ENCODE assay signal across 35 mouse cellular contexts in the genomic region with DNA sequence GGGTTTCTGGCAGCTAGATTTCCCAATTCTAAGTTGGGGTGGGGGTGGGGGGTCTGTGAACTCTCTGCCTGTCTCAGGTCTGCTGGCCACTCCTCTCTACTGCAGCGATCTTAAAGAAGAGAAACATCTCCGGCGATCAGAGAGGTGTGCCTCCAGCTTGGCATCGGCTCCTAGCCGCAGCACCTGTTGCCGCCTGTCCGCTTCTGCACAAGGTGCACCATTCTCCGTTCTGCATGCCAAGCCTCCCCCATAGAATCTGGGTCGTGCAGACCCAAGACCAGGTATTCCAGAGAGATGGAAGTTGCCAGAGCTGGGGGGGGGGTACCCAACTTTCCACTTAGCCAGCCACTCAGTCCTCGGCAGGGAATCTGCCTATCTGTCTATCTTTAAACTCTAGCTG. TPM values are rescaled to one million over a fixed set of nuclear protein-coding genes. Genes with fewer than 3 reads are reported as not detected.
DNase-seq lines count a peak whose midpoint lies in the region; ATAC-seq lines count a peak whose summit lies in the region.
"Had no signal": no experiment of that assay in that cellular context is flagged by ENCODE, and none has a peak within 500 bp of the region (broad histone marks: within the 10 kb centered on the region; RNA-seq: fewer than 3 reads in every experiment).

No protein-coding gene starts in this region.

- H3K4me2 ChIP-seq in embryonic facial prominence, embryonic 15.5 days (replicated peaks), result peak overlapping the region; percentile 27
- H3K4me2 ChIP-seq in heart, embryonic 16.5 days (ENCODE audit: low read depth, low read length), result no peak overlapping the region
- no peak overlapping the region for H3K4me2 ChIP-seq in stomach, embryonic 15.5 days
- H3K4me2 ChIP-seq: heart, embryonic 11.5 days; hindbrain, embryonic 12.5 days; hindbrain, embryonic 15.5 days had no signal

- peaks cover 8% of the 10 kb centered on the region; the same call in 1 of the 2 replicates for H3K4me1 ChIP-seq in embryonic facial prominence, embryonic 15.5 days
- peaks cover 32% of the 10 kb centered on the region for H3K4me1 ChIP-seq in embryonic facial prominence, embryonic 10.5 days
- H3K4me1 ChIP-seq in heart, embryonic 16.5 days (ENCODE audit: control insufficient read depth, insufficient read depth, low read length), result no peaks in the 10 kb centered on the region
- H3K4me1 ChIP-seq in stomach, embryonic 15.5 days, result no peaks in the 10 kb centered on the region
- H3K4me1 ChIP-seq: hindbrain, embryonic 15.5 days had no signal

- no peaks in the 10 kb centered on the region for H3K9me3 ChIP-seq in embryonic facial prominence, embryonic 15.5 days (replicated peaks)
- H3K9me3 ChIP-seq in embryonic facial prominence, embryonic 10.5 days, result no peaks in the 10 kb centered on the region
- H3K9me3 ChIP-seq in heart, embryonic 16.5 days (replicated peaks; ENCODE audit: control insufficient read depth, low read length), result no peaks in the 10 kb centered on the region
- H3K9me3 ChIP-seq in stomach, embryonic 15.5 days, result no peaks in the 10 kb centered on the region
- H3K9me3 ChIP-seq: G1E; hindbrain, embryonic 12.5 days; hindbrain, embryonic 15.5 days had no signal

- peak overlapping the region; percentile 68; the same call in 1 of the 2 replicates for H3K27ac ChIP-seq in embryonic facial prominence, embryonic 15.5 days (replicated peaks)
- H3K27ac ChIP-seq in embryonic facial prominence, embryonic 10.5 days (replicated peaks), result no peak overlapping the region
- no peak overlapping the region for H3K27ac ChIP-seq in heart, embryonic 16.5 days (ENCODE audit: low read length)
- H3K27ac ChIP-seq in stomach, embryonic 15.5 days, result 0 out of 2 replicates have a peak overlapping the region, but pooled peaks have one; percentile 49
- H3K27ac ChIP-seq: gastrocnemius, adult 2 months; hindbrain, embryonic 12.5 days; hindbrain, embryonic 15.5 days had no signal

- peak overlapping the region; percentile 21 for H3K4me3 ChIP-seq in embryonic facial prominence, embryonic 15.5 days (replicated peaks)
- H3K4me3 ChIP-seq in embryonic facial prominence, embryonic 10.5 days, result no peak overlapping the region
- 0 out of 2 replicates have a peak overlapping the region, but pooled peaks have one; percentile 9 for H3K4me3 ChIP-seq in heart, embryonic 16.5 days (ENCODE audit: low read length)
- H3K4me3 ChIP-seq in stomach, embryonic 15.5 days (replicated peaks), result no peak overlapping the region
- H3K4me3 ChIP-seq: gastrocnemius, adult 2 months; hindbrain, embryonic 12.5 days; hindbrain, embryonic 15.5 days had no signal

- ATAC-seq in embryonic facial prominence, embryonic 15.5 days (ENCODE audit: insufficient number of reproducible peaks, low FRiP score, low TSS enrichment, low read depth), result no peak
- no peak for ATAC-seq in heart, embryonic 16.5 days (replicated peaks; ENCODE audit: extremely low read depth, insufficient read depth, low FRiP score)
- no peak for ATAC-seq in stomach, embryonic 15.5 days (ENCODE audit: insufficient read depth, low FRiP score, low read depth)
- ATAC-seq: forebrain, embryonic 14.5 days; forebrain, postnatal 0 days; Patski had no signal

- no peak overlapping the region for H3K9ac ChIP-seq in embryonic facial prominence, embryonic 15.5 days
- H3K9ac ChIP-seq in heart, embryonic 16.5 days (ENCODE audit: low read length), result no peak overlapping the region
- no peak overlapping the region for H3K9ac ChIP-seq in stomach, embryonic 15.5 days
- H3K9ac ChIP-seq: forebrain, postnatal 0 days; hindbrain, embryonic 12.5 days; hindbrain, embryonic 15.5 days had no signal

- 65% methylated on average over 10 of the region's 10 CpGs for WGBS in embryonic facial prominence, embryonic 15.5 days
- 86% methylated on average over 10 of the region's 10 CpGs for WGBS in embryonic facial prominence, embryonic 10.5 days
- 77% methylated on average over 10 of the region's 10 CpGs for WGBS in heart, embryonic 16.5 days
- 82% methylated on average over 10 of the region's 10 CpGs for WGBS in stomach, embryonic 15.5 days

- DNase-seq in embryonic facial prominence, embryonic 10.5 days (ENCODE audit: low spot score), result no peak
- DNase-seq in heart, postnatal 36 days, result no peak
- DNase-seq in retina, postnatal 1 day, result no peak
- no peak for DNase-seq in thymus, adult 18-20 months
- DNase-seq: adrenal gland, postnatal 10 days; adrenal gland, postnatal 36 days; cerebellum, adult 2 months; cerebellum, adult 9-11 months; cerebellum, postnatal 25 days; embryo, embryonic 11 days; forebrain, postnatal 0 days; gastrocnemius, adult 2 months; gastrocnemius, postnatal 14 days; heart, adult 18-20 months; heart, postnatal 14 days had no signal

- no peaks in the 10 kb centered on the region for H3K36me3 ChIP-seq in embryonic facial prominence, embryonic 15.5 days
- no peaks in the 10 kb centered on the region for H3K36me3 ChIP-seq in embryonic facial prominence, embryonic 10.5 days (replicated peaks)
- no peaks in the 10 kb centered on the region for H3K36me3 ChIP-seq in heart, embryonic 16.5 days (ENCODE audit: control insufficient read depth, insufficient read depth)
- no peaks in the 10 kb centered on the region for H3K36me3 ChIP-seq in stomach, embryonic 15.5 days
- H3K36me3 ChIP-seq: G1E; hindbrain, embryonic 12.5 days; hindbrain, embryonic 15.5 days had no signal

- intact Hi-C loops in heart, postnatal 36 days (cut with DNase I), result no loop called here

- no peaks in the 10 kb centered on the region for H3K27me3 ChIP-seq in embryonic facial prominence, embryonic 15.5 days
- H3K27me3 ChIP-seq in embryonic facial prominence, embryonic 10.5 days (replicated peaks; ENCODE audit: low read depth, poor library complexity, severe bottlenecking), result peaks cover 9% of the 10 kb centered on the region; the same call in 1 of the 2 replicates
- H3K27me3 ChIP-seq in heart, embryonic 16.5 days (ENCODE audit: control insufficient read depth, insufficient read depth, low read length), result no peaks in the 10 kb centered on the region; the same call in 1 of the 2 replicates
- no peaks in the 10 kb centered on the region for H3K27me3 ChIP-seq in stomach, embryonic 15.5 days (replicated peaks)
- H3K27me3 ChIP-seq: hindbrain, embryonic 12.5 days; hindbrain, embryonic 15.5 days; Patski had no signal

RNA-seq across cellular contexts. Expression of gene Foxn1, which starts 0.6 kb away (rescaled TPM):
- 4.2 and 4.6 TPM in 2 replicates for polyA plus RNA-seq in embryonic facial prominence, embryonic 15.5 days (2015; fragmentation: Nextera tagmentation; extraction: Ambion mirVana)
- 0.21 and 0.26 TPM in 2 replicates for polyA plus RNA-seq in embryonic facial prominence, embryonic 10.5 days (2016; fragmentation: Nextera tagmentation; extraction: Ambion mirVana)
- polyA plus RNA-seq in heart, embryonic 16.5 days (2015; fragmentation: Nextera tagmentation; extraction: Ambion mirVana), result 4.1 and 7.9 TPM in 2 replicates
- total RNA-seq in heart, postnatal 36 days (2021), result not detected
- polyA plus RNA-seq in stomach, embryonic 15.5 days (2015; fragmentation: Nextera tagmentation; extraction: Ambion mirVana), result 0.63 and 0.90 TPM in 2 replicates
- total RNA-seq: CH12.LX; forebrain, postnatal 0 days; gastrocnemius, adult 2 months; gastrocnemius, postnatal 14 days; gastrocnemius, postnatal 4 days; heart, adult 18-20 months; hematopoietic stem cell, adult 5-6 weeks had no signal
- polyA plus RNA-seq: cerebellum, adult 2 months; forebrain, embryonic 11.5 days; forebrain, embryonic 14.5 days; forebrain, postnatal 0 days; frontal cortex, adult 2 months; G1E; heart, embryonic 14.5 days; hindbrain, embryonic 12.5 days; hindbrain, embryonic 15.5 days; intestine, embryonic 14.5 days had no signal

RNA-seq across cellular contexts. Expression of gene Slc13a2, which starts 36.2 kb away (rescaled TPM):
- 0.07 and 0.11 TPM in 2 replicates for polyA plus RNA-seq in embryonic facial prominence, embryonic 15.5 days (2015; fragmentation: Nextera tagmentation; extraction: Ambion mirVana)
- not detected in 2 replicates for polyA plus RNA-seq in embryonic facial prominence, embryonic 10.5 days (2016; fragmentation: Nextera tagmentation; extraction: Ambion mirVana)
- polyA plus RNA-seq in heart, embryonic 16.5 days (2015; fragmentation: Nextera tagmentation; extraction: Ambion mirVana), result 0.10 and 0.70 TPM in 2 replicates
- not detected for total RNA-seq in heart, postnatal 36 days (2021)
- 0.26 and 0.51 TPM in 2 replicates for polyA plus RNA-seq in stomach, embryonic 15.5 days (2015; fragmentation: Nextera tagmentation; extraction: Ambion mirVana)
- total RNA-seq: adrenal gland, adult 18-20 months; adrenal gland, postnatal 10 days; adrenal gland, postnatal 36 days; CH12.LX; forebrain, postnatal 0 days; G1E; gastrocnemius, adult 2 months; gastrocnemius, postnatal 14 days; gastrocnemius, postnatal 4 days; heart, adult 18-20 months; heart, postnatal 14 days; hematopoietic stem cell, adult 5-6 weeks had no signal
- polyA plus RNA-seq: cerebellum, adult 2 months; cortical plate, adult 2 months; embryonic facial prominence, embryonic 11.5 days; embryonic facial prominence, embryonic 14.5 days; forebrain, embryonic 11.5 days; forebrain, embryonic 14.5 days; forebrain, postnatal 0 days; frontal cortex, adult 2 months; G1E; heart, embryonic 11.5 days; heart, embryonic 14.5 days; hindbrain, embryonic 12.5 days; hindbrain, embryonic 15.5 days had no signal

RNA-seq across cellular contexts. Expression of gene Unc119, which starts 42.5 kb away (rescaled TPM):
- polyA plus RNA-seq in embryonic facial prominence, embryonic 15.5 days (2015; fragmentation: Nextera tagmentation; extraction: Ambion mirVana), result 46.9 and 54.2 TPM in 2 replicates
- 67.7 and 69.1 TPM in 2 replicates for polyA plus RNA-seq in embryonic facial prominence, embryonic 10.5 days (2016; fragmentation: Nextera tagmentation; extraction: Ambion mirVana)
- 34.0 and 37.1 TPM in 2 replicates for polyA plus RNA-seq in heart, embryonic 16.5 days (2015; fragmentation: Nextera tagmentation; extraction: Ambion mirVana)
- total RNA-seq in heart, postnatal 36 days (2021), result 1 to 10 TPM; 5.3 to 6.2 TPM
- polyA plus RNA-seq in stomach, embryonic 15.5 days (2015; fragmentation: Nextera tagmentation; extraction: Ambion mirVana), result 34.1 and 34.8 TPM in 2 replicates

RNA-seq across cellular contexts. Expression of gene Pigs, which starts 57.6 kb away (rescaled TPM):
- polyA plus RNA-seq in embryonic facial prominence, embryonic 15.5 days (2015; fragmentation: Nextera tagmentation; extraction: Ambion mirVana), result 78.0 and 84.9 TPM in 2 replicates
- polyA plus RNA-seq in embryonic facial prominence, embryonic 10.5 days (2016; fragmentation: Nextera tagmentation; extraction: Ambion mirVana), result 73.7 and 74.9 TPM in 2 replicates
- 52.3 and 56.3 TPM in 2 replicates for polyA plus RNA-seq in heart, embryonic 16.5 days (2015; fragmentation: Nextera tagmentation; extraction: Ambion mirVana)
- total RNA-seq in heart, postnatal 36 days (2021), result 10 to 100 TPM; 22.7 to 24.1 TPM
- polyA plus RNA-seq in stomach, embryonic 15.5 days (2015; fragmentation: Nextera tagmentation; extraction: Ambion mirVana), result 67.8 and 75.7 TPM in 2 replicates

Comparison
In these comparisons a context has a peak if more than half of its experiments do, and no peak if none do; other contexts are left out.
1. H3K27ac ChIP-seq: peak in embryonic facial prominence, embryonic 15.5 days (single experiment) and stomach, embryonic 15.5 days (single experiment); none in embryonic facial prominence, embryonic 10.5 days (single experiment) and heart, embryonic 16.5 days (single experiment).
2. H3K4me3 ChIP-seq: peak in embryonic facial prominence, embryonic 15.5 days (single experiment) and heart, embryonic 16.5 days (single experiment); none in embryonic facial prominence, embryonic 10.5 days (single experiment) and stomach, embryonic 15.5 days (single experiment).